Mouse (Mus musculus) CD4-positive, CD25-positive, alpha-beta regulatory T cell, adult 4 months (primary cell): ENCODE measurements around the gene Isca1. TPM values are rescaled to one million over a fixed set of nuclear protein-coding genes. Genes with fewer than 3 reads are reported as not detected.

Source experiments
- ATAC-seq: one replicate; pipeline ENCODE4 v1.8.0; 2017
- polyA plus RNA-seq, 2 experiments: library from polyadenylated mRNA; unstranded; fragments of 100-300 nt; shearing (Covaris generic); gene quantifications; one replicate each; pipeline ENCODE4 v1.2.1; 2017

The Isca1 gene
- polyA plus RNA-seq = 10 to 100 TPM; 54.6 to 62.5 TPM

GRCm38 (mm10) chr13:59769296-59770163 lies at the start of gene Isca1:
Gene Isca1, minus strand, starts transcription at chr13:59769810.
- ATAC-seq = peak; percentile 93

GRCm38 (mm10) chr13:59817352-59817751 lies 47.7 kb upstream of the Isca1 start:
- ATAC-seq = no peak

DNA sequence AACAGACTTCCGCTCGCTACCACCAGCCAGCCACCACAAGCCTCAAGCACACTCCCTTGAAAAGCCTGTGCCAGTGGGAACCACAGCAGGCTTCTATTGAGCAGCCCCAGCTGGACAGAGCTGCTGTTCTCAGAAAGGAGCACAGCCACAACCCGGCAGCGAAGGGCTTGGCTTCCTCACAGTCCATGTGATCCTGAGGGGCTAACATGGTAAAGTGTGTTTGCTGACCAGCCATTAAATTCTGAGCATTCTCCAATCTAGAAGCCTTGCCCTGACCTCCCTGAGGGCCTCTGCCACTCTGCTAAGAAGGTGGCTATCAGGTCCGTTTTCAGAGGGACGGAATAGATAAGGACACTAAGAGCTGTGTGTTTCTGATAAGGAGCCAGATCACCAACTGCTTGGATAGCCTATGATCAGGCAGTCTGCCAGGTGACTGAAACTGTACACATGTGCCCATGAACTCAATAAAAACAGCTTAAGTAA lies 44.5 kb upstream of the Isca1 start:
- no peak for ATAC-seq

GRCm38 (mm10) chr13:59811581-59811980 lies 42.0 kb upstream of the Isca1 start:
- no peak for ATAC-seq

DNA sequence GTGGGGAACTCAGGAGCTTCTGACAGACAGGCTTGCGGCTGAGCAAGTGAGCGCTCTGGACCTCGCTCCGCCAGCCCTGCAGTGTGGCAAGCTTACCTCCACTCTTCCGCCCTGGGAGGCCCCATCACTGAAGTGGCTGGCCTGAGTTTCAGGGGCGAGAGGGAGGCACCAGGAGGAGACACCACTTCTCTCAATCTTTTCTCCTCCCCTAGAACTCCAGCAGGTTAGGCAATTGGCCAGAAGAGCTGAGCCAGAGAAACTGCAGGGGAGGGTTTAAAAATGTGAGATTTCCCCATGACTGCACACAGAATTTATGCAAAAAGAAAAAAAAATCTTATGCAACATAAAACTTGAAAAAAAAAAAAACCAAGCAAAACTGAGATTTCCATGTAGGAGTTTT lies 31.4 kb upstream of the Isca1 start:
- ATAC-seq = no peak

DNA sequence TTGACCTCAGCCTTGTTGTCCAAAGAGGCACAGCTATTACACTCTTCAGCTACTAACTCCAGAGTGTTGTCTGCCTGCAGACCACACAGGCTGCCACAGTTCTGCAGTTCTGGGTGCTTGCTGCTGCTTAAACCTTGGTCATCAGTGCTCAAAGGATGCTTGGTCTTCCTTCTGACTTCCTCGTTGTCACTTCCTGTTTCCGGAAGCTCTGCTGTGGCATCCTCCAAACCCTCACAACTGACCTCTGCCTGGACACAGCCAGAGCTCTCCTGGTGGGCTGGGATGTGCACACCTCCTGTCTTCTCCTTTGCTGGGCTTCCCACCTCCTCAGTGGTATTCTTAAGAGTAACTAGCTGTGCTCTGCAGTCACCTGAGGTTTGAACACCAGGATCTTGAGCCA lies 30.5 kb upstream of the Isca1 start:
- ATAC-seq = no peak

- no peak for ATAC-seq
Observed at GRCm38 (mm10) chr13:59798306-59798705, 28.7 kb upstream of the Isca1 start.

GRCm38 (mm10) chr13:59796466-59796848 lies 26.8 kb upstream of the Isca1 start:
- no peak for ATAC-seq

DNA sequence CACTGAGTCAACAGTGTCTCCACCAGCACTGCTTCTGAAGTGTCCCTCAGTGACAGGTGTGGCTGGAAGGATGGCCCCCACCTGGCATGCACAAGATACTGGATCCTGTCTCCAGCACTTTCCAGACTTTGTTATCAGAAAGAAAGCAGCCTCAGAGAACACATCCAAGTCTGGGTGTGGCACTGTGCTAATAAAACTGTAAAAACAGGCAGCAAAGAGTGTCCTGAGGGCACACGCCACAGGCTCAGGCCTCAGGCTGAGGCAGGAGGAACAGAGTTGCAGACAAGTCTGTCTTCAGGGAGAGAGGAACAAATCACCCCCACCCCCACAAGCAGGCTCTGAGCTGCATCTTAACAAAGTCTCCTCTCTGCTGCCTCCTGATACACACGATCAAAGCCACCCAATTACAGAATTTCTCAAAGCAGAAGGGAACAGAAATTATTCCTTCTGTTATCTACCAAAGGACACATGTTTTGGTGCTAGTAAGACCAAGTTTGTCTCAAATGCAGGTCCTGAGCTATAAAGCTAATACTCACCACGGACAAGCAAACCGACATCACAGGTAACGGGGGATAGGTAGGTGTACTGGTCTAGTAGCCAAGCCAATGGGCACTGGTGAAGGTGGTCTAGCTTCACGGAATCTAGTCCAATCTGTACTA lies 26.3 kb upstream of the Isca1 start:
- no peak for ATAC-seq

- no peak for ATAC-seq
Observed at GRCm38 (mm10) chr13:59794786-59795185, 25.2 kb upstream of the Isca1 start.

DNA sequence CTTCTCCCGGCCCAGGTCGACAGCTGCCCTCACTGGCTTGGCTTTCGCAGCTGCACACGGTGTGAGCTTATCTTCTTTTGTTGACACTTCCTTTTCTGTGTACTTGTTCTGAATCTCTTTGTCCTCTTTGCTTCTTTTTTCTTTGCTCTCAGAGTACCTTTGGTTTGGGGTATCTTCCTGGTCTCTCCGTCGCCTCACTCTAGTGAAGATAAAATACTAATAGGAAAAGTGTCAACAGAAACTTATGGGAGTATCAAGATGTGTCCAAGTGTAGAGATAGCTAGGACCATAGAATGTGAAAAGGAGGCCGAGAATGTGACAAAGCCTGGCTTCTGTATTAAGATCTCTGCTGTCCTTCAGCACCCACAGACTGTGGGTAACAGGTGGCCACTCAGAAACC lies 12.5 kb upstream of the Isca1 start, which contains the start of gene Gm49354:
Gene Gm49354, minus strand, starts transcription at position 101 of the 400 bp plus-strand sequence.
- no peak for ATAC-seq

- ATAC-seq = peak; percentile 35
Observed at GRCm38 (mm10) chr13:59779744-59780264, 10.2 kb upstream of the Isca1 start.

DNA sequence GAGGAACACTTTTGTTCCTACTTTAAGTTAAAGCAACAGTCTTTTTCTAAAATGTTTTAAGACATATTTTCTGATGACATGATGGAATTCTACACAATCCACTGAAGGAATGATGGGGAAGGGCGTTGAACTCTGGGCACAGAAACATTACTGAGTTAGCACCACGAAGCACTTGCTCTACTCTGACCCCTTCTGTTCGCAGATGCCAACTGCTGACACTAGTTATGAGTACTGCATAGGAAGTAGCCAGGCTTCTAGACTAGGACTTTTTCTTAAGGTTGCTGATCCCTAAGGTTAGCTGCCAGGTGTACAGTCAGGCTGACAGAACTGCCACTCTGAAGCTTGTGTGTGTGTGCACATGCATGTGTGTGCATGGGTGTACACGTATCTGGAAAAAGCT lies 9.6 kb upstream of the Isca1 start:
- peak; percentile 66 for ATAC-seq

DNA sequence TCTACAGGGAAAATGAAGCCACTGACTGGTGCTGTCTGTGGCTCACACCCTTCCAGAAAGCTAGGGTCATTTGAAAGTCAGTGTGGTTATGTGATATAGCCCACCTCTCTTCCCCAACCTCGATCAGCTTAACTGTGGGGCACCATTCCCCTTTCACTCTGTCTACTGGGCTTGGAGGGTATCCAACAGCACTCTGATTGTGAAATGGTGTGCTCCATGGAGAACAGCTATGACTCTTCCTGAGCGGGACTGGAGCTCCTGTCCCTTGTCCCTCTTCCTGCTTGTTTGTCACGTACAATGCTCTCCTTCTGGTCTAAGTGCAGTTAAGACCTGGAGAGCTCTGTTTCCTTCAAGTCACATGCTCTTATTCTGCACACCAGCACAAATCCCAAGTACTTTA lies 5.6 kb upstream of the Isca1 start:
- no peak for ATAC-seq

DNA sequence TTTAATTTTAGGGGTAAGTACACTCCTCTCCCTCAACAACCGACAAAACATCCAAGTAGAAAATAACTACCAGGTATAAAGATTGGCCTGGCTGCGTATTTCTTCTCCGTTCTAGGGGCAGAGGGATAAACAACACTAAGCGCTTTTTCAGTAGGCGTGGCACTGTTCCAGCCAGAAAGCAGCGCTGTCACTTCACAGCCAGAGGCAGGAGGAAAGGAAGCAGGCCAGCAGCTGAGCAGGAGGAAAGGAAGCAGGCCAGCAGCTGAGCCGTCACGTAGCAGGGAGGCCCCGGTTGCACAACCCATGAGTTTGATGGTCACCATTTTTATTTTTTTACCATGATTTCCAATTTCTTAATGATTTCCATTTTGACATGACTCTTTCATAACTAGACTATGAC lies 1.6 kb upstream of the Isca1 start:
- ATAC-seq = peak; percentile 16

GRCm38 (mm10) chr13:59770847-59771246 lies 1.2 kb upstream of the Isca1 start:
- no peak for ATAC-seq

- peak; percentile 56 for ATAC-seq
Observed at GRCm38 (mm10) chr13:59770164-59770562, 553 bp upstream of the Isca1 start.

GRCm38 (mm10) chr13:59768531-59768930 lies 1.1 kb downstream of the Isca1 start:
- no peak for ATAC-seq

DNA sequence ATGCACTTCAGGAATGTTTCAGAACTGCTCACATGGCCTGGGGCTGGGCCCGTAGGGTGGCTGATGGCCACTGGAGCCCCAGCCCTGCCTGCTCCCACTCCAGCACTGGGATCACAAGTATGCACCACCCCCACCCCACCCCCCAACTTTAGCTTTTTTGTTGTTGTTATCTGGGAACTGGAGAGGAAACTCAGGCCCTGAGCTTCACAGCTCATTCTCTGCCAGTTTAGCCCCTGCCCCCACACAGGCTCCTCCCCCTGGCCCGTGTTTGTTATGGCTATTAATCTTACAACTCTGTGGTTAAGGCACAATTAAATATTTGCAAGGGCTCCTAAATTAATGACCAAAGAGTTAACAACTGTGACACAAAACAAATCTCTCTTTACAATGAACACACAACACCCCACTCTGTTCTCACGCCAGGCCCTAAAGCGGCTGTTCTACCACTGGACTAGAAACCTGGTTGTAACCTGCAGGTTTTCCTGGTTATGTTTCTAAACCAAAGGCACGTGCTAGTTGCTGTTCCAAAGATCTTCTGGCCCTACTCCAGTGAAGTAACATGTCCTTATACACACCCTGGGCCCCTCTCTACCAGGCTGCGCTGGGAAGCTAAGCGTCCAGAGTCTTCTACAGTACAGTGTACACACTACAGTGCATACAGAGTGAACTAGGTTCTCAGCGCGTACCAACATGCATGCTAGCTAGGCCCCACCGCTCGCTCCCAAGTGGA lies 2.7 kb downstream of the Isca1 start:
- no peak for ATAC-seq

DNA sequence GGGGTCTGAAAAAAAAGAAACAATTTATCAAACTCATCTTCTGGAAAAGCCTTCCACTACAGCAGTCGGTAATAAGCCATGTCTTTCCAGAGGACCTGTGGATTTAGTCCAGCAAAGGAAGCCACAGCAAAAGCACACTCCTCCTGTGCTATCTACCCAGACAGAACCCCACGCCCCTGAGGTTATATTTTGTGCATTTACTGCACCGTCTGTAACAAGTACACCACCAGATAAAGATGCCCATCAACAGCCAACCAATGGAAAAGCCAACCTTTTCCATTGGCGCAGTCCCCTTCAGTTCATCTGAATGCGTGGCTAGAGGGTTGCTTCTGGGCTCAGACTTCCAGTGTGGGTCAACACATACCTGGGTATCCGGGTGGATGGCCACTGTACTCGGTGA lies 6.8 kb downstream of the Isca1 start:
- ATAC-seq = no peak

- no peak for ATAC-seq
Observed at GRCm38 (mm10) chr13:59756906-59757305, 12.7 kb downstream of the Isca1 start.

GRCm38 (mm10) chr13:59750310-59750709 lies 19.3 kb downstream of the Isca1 start:
- no peak for ATAC-seq

GRCm38 (mm10) chr13:59746711-59747110 lies 22.9 kb downstream of the Isca1 start, which contains the start of gene 1700014D04Rik:
Gene 1700014D04Rik, minus strand, starts transcription at chr13:59746752.
- no peak for ATAC-seq
